Mouse (Mus musculus): Measurements from ENCODE around the gene Kcnt2.

The Kcnt2 gene

DNA sequence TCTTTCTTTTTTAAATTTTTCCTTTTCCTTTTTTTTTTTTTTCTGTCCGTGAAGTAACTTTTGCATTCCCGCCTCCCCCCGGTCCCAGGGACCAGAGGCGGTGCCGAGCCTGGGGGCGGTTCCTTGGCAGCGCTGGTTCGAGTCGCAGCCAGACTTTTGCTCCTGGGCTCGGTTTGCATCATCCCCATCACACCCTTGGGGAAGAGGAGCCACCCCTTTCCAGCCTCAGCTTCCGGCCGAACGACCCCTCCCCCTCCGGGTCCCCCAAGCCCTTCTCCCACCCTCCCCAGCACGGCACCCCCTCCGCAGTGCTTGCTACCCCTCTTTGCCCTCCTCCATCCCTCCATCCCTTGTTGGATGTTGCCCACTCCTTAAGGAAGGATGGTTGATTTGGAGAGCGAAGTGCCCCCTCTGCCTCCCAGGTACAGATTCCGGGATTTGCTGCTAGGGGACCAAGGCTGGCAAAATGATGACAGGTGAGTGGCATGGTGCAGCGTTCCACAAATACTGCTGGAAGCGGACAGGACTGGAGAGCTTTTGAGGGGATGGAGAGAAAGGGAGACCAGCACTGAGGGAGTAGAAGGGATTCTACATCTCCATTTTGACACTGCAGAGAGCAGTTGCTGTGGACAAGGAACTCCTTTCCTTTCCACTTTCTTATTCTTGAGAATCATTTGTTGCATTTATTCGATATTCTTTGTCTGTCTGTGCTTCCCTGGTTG, at the start of gene Kcnt2:
TSS of gene Kcnt2 (plus strand) at position 283 of the 722 bp plus-strand sequence.
- no peak for DNase-seq (ENCODE audit: low spot score)

- no peak for DNase-seq (ENCODE audit: low spot score)
These were observed 40.6 kb upstream of the Kcnt2 start for GRCm38 (mm10) chr1:140205329-140205728.

DNA sequence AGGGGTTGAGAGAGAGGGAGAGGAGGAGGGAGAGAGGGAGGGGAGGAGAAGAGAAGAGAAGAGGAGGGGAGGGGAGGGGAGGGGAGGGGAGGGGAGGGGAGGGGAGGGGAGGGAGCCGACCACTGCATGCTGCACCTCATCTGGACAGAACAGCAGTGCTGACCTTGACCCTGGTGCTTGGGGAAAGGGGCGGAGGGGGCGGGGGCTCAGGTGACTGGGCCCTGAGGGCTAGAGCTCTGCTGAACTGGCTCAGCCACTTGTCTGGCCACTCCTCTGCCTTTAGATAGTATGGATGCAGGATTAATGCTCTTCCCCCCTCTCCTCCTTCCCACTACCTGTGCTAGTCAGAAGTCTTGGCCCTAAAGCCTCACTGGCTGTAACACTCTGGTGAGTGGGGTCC, 20.7 kb upstream of the Kcnt2 start:
- DNase-seq (ENCODE audit: low spot score) = no peak

- no peak for DNase-seq (ENCODE audit: low spot score)
These were observed 19.3 kb upstream of the Kcnt2 start for GRCm38 (mm10) chr1:140226673-140227072.

DNA sequence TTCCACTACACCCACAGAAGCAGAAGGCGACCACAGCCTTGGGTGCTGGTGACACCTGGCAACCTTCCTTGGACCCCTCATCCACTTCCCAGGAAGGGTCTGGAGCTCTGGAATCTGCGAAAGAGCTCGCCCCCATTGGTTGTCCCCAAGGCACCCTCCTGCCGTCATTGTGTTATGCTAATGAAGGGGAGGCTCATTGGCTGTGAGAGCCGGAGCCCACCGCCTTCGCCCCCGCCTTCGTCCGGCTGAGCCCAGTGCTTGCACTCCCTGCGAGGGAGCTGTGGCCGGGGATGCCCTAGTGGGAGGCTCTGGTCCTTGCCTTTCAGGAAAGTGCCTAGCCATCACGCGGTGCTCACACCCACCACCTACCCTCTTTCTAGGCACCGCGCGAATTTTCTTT, 493 bp upstream of the Kcnt2 start:
- DNase-seq (ENCODE audit: low spot score) = no peak

DNA sequence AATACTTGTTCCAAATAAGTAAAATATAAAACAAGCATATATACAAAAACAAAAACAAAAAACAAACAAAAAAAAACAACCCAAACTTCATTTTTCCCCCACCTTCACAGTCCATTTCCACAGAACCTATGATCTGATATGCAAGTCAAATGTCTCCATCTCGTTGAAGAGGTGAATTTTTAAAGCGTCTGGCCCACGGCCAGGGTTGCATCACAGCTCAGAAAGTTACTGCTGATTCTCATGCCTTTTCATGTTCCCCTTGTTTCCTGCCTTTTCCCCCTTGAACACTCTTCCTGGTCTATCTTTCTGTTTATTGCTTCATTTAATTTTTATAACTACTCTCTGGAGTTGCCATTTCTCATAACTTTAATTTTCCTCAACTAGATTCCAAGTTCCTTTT, 18.7 kb downstream of the Kcnt2 start:
- DNase-seq (ENCODE audit: low spot score) = no peak

DNA sequence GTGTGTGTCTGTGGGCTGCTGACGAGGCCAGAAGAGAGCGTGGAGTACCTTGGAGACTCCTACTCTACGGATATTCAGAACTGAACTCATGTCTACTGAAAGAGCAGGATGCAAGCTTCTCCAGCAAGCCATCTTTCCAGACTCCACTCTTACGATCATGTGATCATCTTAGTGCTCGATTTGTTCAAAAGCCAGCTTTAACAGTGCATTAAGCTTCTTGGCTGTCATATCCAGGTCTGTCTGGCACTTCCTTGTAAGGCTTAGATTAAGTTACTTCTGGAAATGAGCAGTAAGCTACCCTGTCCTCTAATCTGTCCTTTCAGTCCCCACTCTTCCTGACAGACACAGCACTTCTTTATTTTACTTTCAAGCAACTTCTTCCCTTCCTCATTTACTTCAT, 20.1 kb downstream of the Kcnt2 start:
- no peak for DNase-seq (ENCODE audit: low spot score)

DNA sequence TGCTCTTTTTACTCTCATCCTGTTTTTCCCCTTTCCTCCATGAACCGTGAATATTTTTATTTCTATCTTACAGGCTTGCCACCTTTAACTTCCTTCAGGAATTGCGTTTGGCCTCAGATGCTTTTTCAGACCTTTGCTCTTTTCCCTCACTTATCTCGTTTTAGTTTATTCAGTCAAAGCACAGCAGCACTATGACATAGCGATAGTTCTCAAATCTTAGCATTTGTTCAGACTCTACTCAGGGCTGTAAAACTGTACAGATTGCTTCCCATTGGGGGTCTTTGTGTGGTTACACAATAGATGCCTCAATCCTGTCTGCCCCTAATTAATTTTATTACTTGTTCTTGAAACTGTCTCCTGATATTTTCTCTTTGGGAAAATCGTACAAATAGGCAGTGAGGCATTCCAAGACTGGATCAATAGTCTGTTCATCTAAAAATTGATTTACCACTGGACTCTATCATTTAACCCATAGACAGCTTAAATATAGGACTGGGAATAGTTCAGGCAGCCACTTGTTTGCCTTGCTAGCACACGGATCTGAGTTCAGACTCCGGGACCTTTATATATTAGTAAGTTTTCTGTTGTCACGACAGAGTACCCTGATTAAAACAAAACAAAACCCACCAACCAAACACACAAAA, 20.8 kb downstream of the Kcnt2 start:
- no peak for DNase-seq (ENCODE audit: low spot score)

DNA sequence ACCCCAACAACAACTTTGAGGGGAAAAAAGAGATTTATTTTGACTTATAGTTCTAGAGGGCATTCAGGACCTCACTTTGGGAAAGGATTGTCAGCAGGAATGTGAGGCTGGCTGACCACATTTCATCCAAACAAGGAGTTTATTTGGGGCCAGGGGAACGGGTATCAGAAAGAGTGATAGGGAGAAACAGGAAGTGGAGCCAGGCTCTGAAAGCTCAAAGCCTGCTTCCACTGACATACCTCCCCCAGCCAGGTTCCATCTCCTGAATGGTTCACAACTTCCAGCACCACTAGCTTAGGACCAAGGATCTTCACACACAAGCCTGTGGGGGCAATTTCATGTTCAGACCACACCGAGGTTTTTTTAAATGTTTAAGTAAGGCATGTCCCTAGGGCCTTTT, 21.3 kb downstream of the Kcnt2 start:
- DNase-seq (ENCODE audit: low spot score) = no peak

DNA sequence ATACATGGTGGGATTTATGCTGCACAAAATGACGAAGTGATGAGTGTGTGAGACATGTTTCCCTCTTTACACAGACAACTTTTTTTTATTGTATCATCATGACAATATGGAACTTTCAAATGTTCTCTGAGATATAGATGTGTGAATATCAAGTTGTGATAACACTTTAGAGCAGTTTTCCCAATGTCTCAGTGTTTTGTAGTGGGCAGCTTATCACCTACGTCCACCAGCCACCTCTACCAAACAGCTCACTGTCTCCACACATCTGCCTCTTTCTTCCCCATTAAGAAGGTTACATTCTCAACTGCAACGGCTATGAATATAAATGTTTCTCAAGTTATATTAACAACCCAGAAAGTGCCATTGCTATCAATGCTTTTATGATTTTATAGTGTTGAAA, 27.7 kb downstream of the Kcnt2 start:
- no peak for DNase-seq (ENCODE audit: low spot score)

DNA sequence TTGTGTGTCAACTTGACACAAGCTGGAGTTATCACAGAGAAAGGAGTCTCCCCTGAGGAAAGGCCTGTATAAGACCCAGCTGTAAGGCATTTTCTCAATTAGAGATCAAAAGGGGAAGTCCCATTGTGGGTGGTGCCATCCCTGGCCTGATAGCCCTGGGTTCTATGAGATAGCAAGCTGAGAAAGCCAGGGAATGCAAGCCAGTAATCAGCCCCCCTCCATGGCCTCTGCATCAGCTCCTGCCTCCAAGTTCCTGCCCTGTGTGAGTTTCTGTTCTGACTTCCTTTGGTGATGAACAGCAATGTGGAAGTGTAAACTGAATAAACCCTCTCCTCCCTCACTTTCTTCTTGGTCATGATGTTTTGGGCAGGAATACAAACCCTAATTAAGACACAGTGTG, 29.9 kb downstream of the Kcnt2 start:
- DNase-seq (ENCODE audit: low spot score) = no peak

- no peak for DNase-seq (ENCODE audit: low spot score)
These were observed 47.2 kb downstream of the Kcnt2 start for GRCm38 (mm10) chr1:140293140-140293539.

GRCm38 (mm10) chr1:140295482-140295881, 49.5 kb downstream of the Kcnt2 start:
- DNase-seq (ENCODE audit: low spot score) = no peak

GRCm38 (mm10) chr1:140304244-140304643, 58.3 kb downstream of the Kcnt2 start:
- no peak for DNase-seq (ENCODE audit: low spot score)

DNA sequence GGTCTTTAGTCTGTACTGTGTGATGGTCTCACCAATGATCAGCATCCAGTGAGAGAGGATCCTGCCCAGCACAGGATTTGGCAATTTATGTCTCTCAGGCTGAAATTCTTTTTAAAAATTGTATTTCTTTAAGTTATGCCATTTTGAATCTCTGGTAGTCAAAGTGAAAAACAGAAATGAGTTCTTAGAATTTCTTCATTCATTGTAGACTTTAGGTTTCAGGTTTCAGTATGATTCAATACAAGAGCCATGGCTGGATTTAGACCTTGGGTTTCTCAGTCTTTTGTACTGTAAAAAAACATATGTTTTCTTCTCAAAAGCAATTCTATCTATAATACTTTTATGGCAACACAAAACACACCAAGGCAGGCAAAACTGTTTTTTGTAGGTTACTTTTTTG, 59.4 kb downstream of the Kcnt2 start:
- DNase-seq (ENCODE audit: low spot score) = no peak

DNA sequence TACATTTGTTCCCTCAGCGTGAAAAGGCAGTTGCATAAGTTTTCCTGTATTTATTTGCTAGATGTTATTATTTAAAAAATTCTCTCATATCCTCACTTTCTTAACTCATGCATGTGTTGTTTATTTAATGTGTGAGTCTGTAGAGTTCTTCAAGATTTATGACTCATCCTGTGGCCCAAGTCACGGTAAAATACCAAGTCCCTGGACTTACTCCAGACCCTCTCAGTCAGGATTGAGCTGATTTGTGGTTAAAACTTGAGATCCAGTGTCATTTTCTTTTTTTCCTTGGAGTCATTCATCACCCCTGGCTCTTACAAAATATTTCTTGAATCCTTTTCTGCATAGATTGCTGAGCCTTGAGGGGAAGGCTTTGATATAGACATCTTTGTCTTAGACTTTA, 60.4 kb downstream of the Kcnt2 start:
- DNase-seq (ENCODE audit: low spot score) = peak; percentile 9

- DNase-seq (ENCODE audit: low spot score) = no peak
These were observed 64.8 kb downstream of the Kcnt2 start for GRCm38 (mm10) chr1:140310739-140311138.

GRCm38 (mm10) chr1:140325088-140325487, 79.1 kb downstream of the Kcnt2 start:
- no peak for DNase-seq (ENCODE audit: low spot score)

- DNase-seq (ENCODE audit: low spot score) = no peak
These were observed 80.8 kb downstream of the Kcnt2 start for GRCm38 (mm10) chr1:140326709-140327108.

- DNase-seq (ENCODE audit: low spot score) = no peak
These were observed 87.7 kb downstream of the Kcnt2 start for GRCm38 (mm10) chr1:140333702-140334101.

DNA sequence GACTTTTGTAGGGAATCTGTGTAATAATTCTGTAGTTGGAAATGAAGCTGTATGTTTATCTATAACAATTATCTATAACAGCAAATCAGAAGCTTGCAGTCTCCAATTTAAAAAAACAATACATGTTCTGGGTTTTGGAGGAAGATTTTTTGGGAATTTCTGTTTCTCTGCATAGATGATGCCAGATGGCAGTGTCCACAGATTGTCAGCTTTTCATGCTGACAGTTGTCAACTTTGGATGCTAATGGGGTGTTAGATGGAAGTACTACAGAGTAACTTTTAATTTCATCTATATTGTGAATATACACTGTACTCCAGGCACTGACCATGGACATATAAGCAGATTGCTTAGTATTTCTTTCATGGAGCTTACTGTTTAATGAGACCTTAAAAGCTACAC, 92.5 kb downstream of the Kcnt2 start:
- no peak for DNase-seq (ENCODE audit: low spot score)

DNA sequence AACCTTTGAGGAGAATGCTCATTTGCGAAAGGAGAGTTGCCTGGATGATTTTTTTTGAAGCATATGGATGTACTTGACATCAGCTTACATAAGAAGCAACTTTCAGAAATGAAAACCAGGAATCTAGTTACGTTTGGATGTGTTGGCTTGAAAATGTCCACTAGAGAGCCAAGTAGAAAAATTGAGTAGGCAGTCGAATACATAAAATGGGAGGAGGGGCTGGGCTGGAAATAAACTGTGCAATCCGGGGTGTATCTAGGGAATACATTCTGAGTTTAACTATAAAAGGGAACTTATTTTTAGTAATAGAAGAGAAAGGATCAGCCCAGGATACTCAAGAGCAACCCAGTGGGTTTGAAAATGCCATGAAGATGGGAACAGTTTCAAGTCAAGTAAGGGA, 93.4 kb downstream of the Kcnt2 start:
- no peak for DNase-seq (ENCODE audit: low spot score)

DNA sequence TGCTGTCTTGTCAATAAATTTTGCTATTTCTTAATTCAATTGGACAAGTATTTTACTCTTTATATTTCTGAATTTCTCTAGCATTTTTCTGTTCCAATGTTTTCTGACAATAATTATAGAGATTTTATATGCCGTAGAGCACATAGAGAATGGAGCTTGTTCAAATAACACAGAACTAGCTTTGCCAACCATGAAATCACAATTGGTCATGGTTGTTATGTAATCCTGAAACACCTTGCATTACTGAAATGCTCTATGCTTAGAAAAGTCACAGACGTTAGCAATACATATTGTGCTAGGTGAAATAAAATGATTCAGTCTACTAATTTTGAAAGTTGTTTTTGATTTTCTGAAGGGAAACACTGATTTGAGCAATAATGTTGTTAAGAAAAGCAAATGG, 118.8 kb downstream of the Kcnt2 start:
- DNase-seq (ENCODE audit: low spot score) = no peak

DNA sequence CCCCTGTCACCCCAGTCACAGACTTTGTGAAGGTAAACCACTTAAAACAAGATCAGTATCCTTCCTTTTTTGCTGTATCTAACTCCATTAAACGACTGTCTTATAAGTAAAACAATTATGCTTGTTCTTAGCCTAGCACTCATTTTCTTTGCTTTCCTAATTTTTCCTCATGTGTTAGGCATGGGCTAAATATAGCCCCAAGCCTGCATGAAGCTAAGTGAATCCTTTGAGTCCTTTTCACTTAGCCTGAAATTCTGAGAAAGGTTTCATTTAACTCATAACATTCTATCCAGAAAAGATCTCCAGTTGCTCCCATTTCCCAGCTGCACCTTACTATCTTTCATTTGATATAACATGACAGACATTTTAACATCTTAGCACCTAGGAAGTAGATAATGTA, 127.6 kb downstream of the Kcnt2 start:
- DNase-seq (ENCODE audit: low spot score) = no peak

All from adipocyte (in vitro differentiated cells).